Mouse (Mus musculus): ENCODE results near the gene Bora.
"Not testable (repeated sequence)": the region's sequence is repeated elsewhere in the genome, so short reads cannot be mapped to it uniquely, and the experiment has no call there.

The Bora gene

GRCm38 (mm10) chr14:99046031-99046781 lies at the start of gene Bora, which contains the start of gene Mzt1:
Bora (plus strand) TSS chr14:99046222.
Mzt1 (minus strand) TSS chr14:99046134.
- DNase-seq (ENCODE audit: low spot score): peak; percentile 81

- no peak for DNase-seq (ENCODE audit: low spot score)
Measured at GRCm38 (mm10) chr14:99010224-99010919, 35.6 kb upstream of the Bora start.

- no peak for DNase-seq (ENCODE audit: low spot score)
Measured at GRCm38 (mm10) chr14:99010920-99011313, 35.1 kb upstream of the Bora start.

- no peak for DNase-seq (ENCODE audit: low spot score)
Measured at GRCm38 (mm10) chr14:99018691-99019090, 27.3 kb upstream of the Bora start.

- no peak for DNase-seq (ENCODE audit: low spot score)
Measured at GRCm38 (mm10) chr14:99019136-99019808, 26.8 kb upstream of the Bora start.

GRCm38 (mm10) chr14:99022346-99023086 lies 23.5 kb upstream of the Bora start:
- DNase-seq (ENCODE audit: low spot score): no peak

- DNase-seq (ENCODE audit: low spot score): no peak
Measured at GRCm38 (mm10) chr14:99029987-99030386, 16.0 kb upstream of the Bora start.

GRCm38 (mm10) chr14:99031337-99031873 lies 14.6 kb upstream of the Bora start:
- no peak for DNase-seq (ENCODE audit: low spot score)

- DNase-seq (ENCODE audit: low spot score): no peak
Measured at GRCm38 (mm10) chr14:99032596-99032995, 13.4 kb upstream of the Bora start.

- DNase-seq (ENCODE audit: low spot score): not testable (repeated sequence)
Measured at GRCm38 (mm10) chr14:99034851-99035250, 11.2 kb upstream of the Bora start.

GRCm38 (mm10) chr14:99036039-99036438 lies 10.0 kb upstream of the Bora start:
- no peak for DNase-seq (ENCODE audit: low spot score)

GRCm38 (mm10) chr14:99037703-99038102 lies 8.3 kb upstream of the Bora start:
- no peak for DNase-seq (ENCODE audit: low spot score)

- DNase-seq (ENCODE audit: low spot score): not testable (repeated sequence)
Measured at GRCm38 (mm10) chr14:99039308-99039707, 6.7 kb upstream of the Bora start.

- no peak for DNase-seq (ENCODE audit: low spot score)
Measured at GRCm38 (mm10) chr14:99041416-99041815, 4.6 kb upstream of the Bora start.

GRCm38 (mm10) chr14:99043499-99043898 lies 2.5 kb upstream of the Bora start:
- no peak for DNase-seq (ENCODE audit: low spot score)

- DNase-seq (ENCODE audit: low spot score): no peak
Measured at GRCm38 (mm10) chr14:99044096-99044495, 1.9 kb upstream of the Bora start.

- DNase-seq (ENCODE audit: low spot score): no peak
Measured at GRCm38 (mm10) chr14:99044718-99045117, 1.3 kb upstream of the Bora start.

GRCm38 (mm10) chr14:99045378-99046030 lies 518 bp upstream of the Bora start:
- no peak for DNase-seq (ENCODE audit: low spot score)

- DNase-seq (ENCODE audit: low spot score): no peak
Measured at GRCm38 (mm10) chr14:99046782-99047181, 760 bp downstream of the Bora start.

GRCm38 (mm10) chr14:99058959-99059586 lies 13.1 kb downstream of the Bora start:
- no peak for DNase-seq (ENCODE audit: low spot score)

- no peak for DNase-seq (ENCODE audit: low spot score)
Measured at GRCm38 (mm10) chr14:99060616-99061015, 14.6 kb downstream of the Bora start.
